Mouse (Mus musculus) left cerebral cortex, postnatal 36 days (tissue): Measurements from ENCODE around the gene Kcnab1. TPM values are rescaled to one million over a fixed set of nuclear protein-coding genes. Genes with fewer than 3 reads are reported as not detected.
A peak's percentile ranks its signal among the peaks of the same experiment; 100 is the strongest.

Experiments
- DNase-seq, 2 experiments: peaks; one replicate each; pipeline ENCODE4 v3.0.0; 2021 to 2022; ENCODE audit warnings: low spot score in 2 of 2, mixed read lengths in 1 of 2
- intact Hi-C: fragments of 180-260 bp; cut with DNase I; formaldehyde crosslinking; loops from one replicate; pipeline ENCODE4 v1.15.1; 2025
- total RNA-seq, 2 experiments: library from RNA; stranded (reverse); gene quantifications; 2 replicates each; pipeline ENCODE4 v1.2.3; 2021

Kcnab1 gene
- total RNA-seq = 10 to 100 TPM; 85.7 to 89.1 TPM

- intact Hi-C loops = loop anchor here (5.0 kb wide), 1 partner anchor 117 kb away; no protein-coding TSS in a partner anchor
- peak; percentile 63 for DNase-seq
These were observed at the start of gene Kcnab1 for GRCm38 (mm10) chr3:65108945-65109921. TSS of gene Kcnab1 (plus strand) at chr3:65109384.

GRCm38 (mm10) chr3:65088295-65088694, 20.9 kb upstream of the Kcnab1 start:
- intact Hi-C loops = no loop called here

GRCm38 (mm10) chr3:65104117-65104516, 5.1 kb upstream of the Kcnab1 start:
- intact Hi-C loops = no loop called here
- DNase-seq = no peak

More at GRCm38 (mm10) chr3:65088295-65088694, 20.9 kb upstream of the Kcnab1 start:
- DNase-seq = no peak

- intact Hi-C loops = loop anchor here (10.0 kb wide), 3 partner anchors 115 to 205 kb away; no protein-coding TSS in a partner anchor
- DNase-seq = peak in 1 of 2 experiments; percentile 15
These were observed 1.0 kb downstream of the Kcnab1 start for GRCm38 (mm10) chr3:65110190-65110589.

DNA sequence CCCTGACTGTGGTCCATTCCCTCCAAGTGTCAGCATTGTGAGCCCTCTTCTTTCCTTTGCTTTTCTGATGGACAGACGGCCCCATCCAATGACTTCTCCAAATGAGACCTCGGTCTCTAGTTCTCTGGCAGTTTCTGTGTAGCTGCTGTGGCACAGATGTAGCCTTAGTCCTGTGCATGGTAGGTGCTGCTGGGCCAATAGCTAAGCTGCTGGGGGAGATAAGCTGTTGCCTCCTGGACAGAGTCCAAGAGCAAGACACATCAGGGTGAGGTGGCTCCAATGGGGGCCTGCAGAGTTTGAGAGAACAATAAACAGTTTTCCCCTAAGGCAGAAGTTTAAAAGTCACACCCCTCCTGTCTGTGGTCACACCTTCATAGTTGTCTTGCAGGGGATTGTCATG, 2.0 kb downstream of the Kcnab1 start:
- DNase-seq = no peak
- intact Hi-C loops = loop anchor here (10.0 kb wide), 3 partner anchors 114 to 204 kb away; no protein-coding TSS in a partner anchor

DNA sequence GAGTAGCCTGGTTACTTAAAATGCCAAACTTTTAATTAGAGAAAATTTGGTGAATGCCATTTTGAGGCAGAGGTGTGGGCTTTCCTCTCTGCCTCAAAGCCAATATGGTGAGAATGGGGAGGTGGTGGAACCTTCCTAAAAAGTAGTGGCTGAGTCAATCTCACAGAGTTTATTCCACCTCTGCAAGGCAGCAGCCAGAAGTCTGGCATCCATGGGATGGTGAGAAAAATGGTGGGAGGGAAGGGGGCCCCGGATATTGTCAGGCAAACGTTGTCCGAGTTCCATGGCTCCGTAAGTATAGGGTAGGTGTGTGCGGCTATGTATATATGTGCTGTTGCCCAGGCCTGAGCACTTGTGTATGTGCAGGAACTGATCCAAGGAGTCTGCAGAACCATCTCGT, 6.0 kb downstream of the Kcnab1 start:
- peak; percentile 47 to 73 for DNase-seq
- intact Hi-C loops = loop anchor here (10.0 kb wide), 3 partner anchors 110 to 200 kb away; no protein-coding TSS in a partner anchor

DNA sequence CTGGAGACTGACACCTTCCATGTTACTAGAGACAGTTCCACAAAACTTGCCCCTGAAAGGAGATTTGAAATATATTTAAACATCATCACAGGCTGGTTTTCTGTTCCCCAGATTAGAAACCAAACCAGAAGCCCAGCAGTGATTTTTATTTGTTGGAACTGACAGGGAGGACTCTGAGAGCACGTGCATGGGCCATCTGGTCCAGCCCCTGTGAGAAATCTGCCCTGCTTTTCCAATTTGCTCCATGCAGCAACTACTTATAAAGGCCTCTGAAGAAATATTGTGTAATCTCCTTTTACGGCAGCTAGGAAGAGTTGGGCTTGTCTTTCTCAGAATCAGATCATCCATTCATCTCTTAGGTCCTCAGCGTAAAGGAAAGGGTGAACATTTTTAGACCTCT, 7.8 kb downstream of the Kcnab1 start:
- intact Hi-C loops = loop anchor here (10.0 kb wide), 3 partner anchors 108 to 198 kb away; no protein-coding TSS in a partner anchor
- DNase-seq = peak in 1 of 2 experiments; percentile 26

DNA sequence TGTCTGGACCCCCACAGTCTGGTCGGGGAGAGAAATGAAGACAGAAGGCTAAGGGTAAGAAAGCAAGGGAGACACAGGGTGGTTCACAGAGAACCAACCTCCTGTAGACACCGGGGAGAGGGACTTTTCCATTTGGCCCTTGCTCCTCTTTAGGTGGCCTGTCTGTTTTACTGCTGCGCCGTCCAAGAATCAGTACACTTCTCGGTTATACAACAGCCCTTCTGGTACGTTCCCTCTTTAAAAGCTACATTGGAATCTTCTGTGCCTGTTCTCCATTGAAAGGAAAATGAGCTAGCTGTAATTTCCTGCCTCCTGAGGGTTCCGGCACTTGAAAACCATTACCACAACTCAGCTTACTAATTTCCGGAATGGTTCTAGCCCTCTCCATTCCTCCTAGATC, 8.2 kb downstream of the Kcnab1 start:
- intact Hi-C loops = loop anchor here (10.0 kb wide), 3 partner anchors 107 to 197 kb away; no protein-coding TSS in a partner anchor
- DNase-seq = no peak

- peak; percentile 65 to 70 for DNase-seq
- intact Hi-C loops = no loop called here
These were observed 15.8 kb downstream of the Kcnab1 start for GRCm38 (mm10) chr3:65124975-65125374.

- no peak for DNase-seq
- intact Hi-C loops = no loop called here
These were observed 20.4 kb downstream of the Kcnab1 start for GRCm38 (mm10) chr3:65129625-65130024.

GRCm38 (mm10) chr3:65134931-65135330, 25.7 kb downstream of the Kcnab1 start:
- DNase-seq = no peak
- intact Hi-C loops = no loop called here

DNA sequence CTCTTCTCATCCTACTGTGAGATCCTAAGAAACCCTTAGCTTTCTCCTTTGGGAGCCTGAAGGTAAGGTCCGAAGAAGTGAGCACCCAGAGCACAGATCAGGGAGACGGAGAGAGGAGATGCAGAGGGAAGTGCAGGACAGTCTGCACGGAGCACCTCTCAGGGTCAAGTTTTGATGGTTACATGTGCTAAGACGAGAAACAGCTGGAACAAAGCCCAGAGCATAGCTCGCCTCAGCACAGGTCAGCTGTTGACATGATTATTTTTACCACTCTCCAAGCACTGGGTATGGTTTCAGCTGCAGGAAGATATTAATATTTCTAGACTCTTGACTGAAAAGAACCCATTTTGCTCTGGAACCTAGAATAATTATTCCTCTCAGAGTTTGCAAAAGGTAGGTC, 27.7 kb downstream of the Kcnab1 start:
- intact Hi-C loops = no loop called here
- DNase-seq = no peak

DNA sequence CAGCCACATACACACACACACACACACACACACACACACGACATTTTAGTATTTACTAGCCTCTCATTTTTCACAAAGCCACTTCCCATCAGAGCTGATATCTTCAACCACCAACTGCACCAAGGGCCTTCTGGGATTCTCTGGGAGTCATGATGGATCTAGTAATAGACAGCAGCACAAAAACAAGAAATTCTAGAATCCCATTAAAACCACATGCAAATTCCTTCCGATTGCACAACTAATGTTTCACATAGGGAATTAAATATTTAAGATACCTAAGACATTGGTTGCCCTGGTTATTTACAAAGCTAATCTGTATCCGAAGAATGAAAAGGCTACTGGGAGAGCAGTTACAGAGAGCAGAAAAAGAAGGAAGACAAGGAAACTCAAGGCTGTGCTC, 29.6 kb downstream of the Kcnab1 start:
- intact Hi-C loops = no loop called here
- no peak for DNase-seq

- intact Hi-C loops = no loop called here
- DNase-seq = no peak
These were observed 36.0 kb downstream of the Kcnab1 start for GRCm38 (mm10) chr3:65145152-65145551.

DNA sequence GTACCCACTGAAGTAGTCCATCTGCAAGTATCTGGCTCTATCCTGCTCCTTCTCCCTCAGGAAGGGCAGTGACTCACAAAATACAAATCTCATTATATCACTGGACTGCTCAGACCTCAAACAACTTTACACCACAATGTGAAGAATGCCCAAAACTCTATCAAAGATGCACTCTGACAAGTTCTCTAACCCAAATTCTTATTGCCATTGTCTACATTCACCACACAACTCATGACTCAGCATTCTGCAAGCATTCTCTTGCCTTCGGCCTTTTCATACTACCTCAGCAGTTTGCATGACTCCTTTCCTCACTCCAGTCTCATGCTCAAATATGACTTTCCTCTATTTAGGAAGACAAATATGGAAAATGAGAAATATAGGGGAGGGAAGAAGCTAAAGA, 42.6 kb downstream of the Kcnab1 start:
- intact Hi-C loops = no loop called here
- DNase-seq = no peak

DNA sequence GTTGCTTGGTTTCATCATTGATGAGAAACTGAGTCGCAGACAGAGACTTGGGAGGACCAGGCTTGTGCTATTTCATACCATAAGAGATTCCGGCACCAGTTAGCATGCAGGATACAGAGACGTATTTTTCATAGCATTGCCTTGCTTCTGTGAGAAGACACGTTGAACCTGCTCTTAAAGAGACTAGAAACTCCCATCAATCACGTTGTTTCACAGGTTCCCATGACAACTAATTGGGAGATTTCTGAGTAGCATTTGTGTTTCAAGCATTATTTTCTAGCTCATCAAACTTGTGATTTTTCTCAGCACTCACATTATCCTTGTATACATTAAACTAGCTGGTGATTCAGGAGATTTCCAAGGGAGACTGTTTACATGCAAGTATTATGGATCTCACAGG, 63.8 kb downstream of the Kcnab1 start:
- no peak for DNase-seq

GRCm38 (mm10) chr3:65174564-65174963, 65.4 kb downstream of the Kcnab1 start:
- intact Hi-C loops = no loop called here
- DNase-seq = peak; percentile 24 to 53

More for the DNA sequence above, 63.8 kb downstream of the Kcnab1 start:
- intact Hi-C loops = no loop called here

DNA sequence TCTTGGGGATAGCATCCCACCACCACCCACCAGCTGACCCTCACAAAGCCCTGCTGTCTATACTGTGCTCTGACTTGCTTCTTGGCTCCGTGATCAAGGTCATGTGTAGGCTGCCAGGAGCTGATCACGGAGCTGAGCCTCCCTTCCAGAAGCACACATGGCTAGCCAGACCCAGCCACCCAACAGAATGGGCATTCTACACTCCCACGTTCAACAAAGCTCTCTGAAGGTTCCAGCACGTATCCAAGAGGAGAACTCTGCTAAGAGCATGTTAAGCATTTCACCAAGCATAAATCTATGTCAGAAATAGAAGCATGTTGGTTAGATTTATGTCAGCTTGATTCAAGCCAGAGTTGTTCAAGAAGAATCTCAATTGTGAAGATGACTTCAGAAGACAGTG, 66.6 kb downstream of the Kcnab1 start:
- DNase-seq = peak in 1 of 2 experiments; percentile 36
- intact Hi-C loops = no loop called here

DNA sequence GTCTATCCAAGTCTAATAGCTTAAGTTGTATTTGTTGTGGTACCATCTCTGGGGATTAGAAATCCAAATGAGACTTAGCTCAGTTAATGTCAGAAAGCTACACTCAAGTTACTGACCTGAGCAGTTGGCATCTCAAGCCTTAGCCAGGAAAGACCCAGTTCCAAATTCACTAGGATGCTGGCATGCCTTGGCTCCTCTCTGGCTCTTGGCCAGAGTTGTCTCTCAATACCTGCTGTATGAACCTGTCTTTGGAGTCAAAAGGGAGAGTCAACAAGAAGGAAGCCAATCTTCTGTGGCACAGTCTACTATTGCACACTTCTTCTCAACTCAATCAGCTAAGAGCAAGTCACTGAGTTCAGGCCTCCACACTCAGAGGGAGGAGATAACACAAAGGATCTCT, 67.7 kb downstream of the Kcnab1 start:
- intact Hi-C loops = no loop called here
- no peak for DNase-seq

GRCm38 (mm10) chr3:65187833-65188698, 78.9 kb downstream of the Kcnab1 start:
- no peak for DNase-seq
- intact Hi-C loops = no loop called here
